Mouse (Mus musculus): Measurements from ENCODE around the gene Zfp65.
A peak's percentile ranks its signal among the peaks of the same experiment; 100 is the strongest.
"Not testable (repeated sequence)": the region's sequence is repeated elsewhere in the genome, so short reads cannot be mapped to it uniquely, and the experiment has no call there.

Gene Zfp65

DNA sequence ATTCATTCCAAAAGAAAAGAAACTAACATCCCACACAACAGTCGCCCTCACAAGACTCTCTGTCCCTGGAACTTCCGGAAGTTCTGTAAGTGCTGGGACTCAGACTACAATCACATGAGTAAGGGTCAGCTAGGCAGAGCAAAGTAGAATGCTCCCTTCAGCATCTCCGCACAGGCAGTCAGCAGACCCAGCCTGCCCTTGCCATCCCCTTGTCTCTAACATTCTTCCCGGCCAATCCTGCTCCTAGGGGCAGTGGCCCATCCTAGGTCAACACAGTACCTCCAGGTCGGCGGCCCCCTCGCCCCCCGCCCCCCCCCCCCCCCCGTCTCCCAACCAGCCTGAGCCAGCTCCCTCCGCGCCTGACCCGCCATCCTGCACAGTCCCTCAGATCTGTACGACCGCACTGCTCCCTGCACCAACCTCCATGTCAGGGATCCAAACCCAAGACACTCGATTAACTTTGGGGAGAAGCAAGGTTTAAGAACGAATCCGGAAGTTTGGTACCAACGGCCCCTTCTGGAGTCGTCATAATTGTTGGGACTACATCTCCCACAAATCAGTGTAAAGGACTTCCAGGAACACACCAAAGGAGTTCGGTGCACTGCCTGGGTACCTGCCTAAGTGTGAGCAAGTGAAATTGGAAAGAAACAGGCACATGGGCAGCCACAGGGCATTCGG is at the start of gene Zfp65:
Gene Zfp65, minus strand, starts transcription at position 533 of the 678 bp plus-strand sequence.
- DNase-seq (ENCODE audit: low read depth, low spot score) = peak; percentile 93

DNA sequence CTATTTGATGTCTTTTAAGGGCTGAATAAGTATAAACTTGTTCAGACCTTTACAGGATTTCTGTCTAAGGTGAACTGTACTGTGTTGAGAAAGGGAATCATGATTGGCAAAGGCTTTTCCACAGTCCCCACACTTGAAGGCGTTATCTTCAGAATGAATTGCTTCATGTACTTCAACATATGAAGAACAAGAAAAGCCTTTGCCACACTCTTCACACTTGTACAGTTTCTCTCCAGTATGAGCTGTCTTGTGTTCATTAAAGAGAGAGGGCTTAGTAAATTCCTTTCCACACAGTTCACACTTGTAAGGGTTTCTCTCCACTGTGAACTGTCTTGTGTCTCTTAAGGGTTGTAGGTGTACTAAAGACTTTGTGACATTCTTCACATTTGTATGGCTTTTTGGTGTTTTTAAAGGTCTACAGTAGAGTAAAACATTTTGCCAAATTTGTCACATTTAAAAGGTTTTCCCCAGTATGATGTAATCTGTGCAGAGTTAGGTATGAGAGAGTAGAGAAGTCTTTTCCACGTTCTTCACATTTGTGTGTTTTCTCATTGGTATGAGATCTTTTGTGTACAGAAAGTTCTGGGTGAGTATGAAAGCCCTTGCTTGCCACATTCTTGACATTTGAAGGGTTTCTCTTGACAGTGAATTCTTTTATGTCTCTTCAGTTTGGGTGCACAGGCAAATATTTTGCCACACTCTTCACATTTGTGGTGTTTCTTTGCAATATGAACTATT is 34.2 kb upstream of the Zfp65 start:
- no peak for DNase-seq (ENCODE audit: low read depth, low spot score)

DNA sequence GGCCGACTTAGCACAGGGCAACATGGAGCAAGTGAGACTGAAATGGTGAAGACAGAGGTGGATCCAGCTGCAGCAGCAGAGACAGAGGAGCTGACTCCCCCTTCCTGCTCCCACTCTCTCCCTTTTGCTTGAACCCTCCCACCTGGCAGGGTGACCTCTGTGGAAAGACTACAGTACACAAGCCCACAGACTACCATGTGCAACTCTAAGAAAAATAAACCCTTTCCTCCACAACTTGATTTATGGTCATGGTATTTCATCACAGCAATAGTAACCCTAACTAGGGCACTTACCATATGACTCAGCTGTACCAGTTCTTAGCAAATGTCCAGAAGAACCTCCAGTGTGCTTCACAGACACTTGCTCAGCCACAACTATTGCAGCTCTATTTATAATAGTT is 31.0 kb upstream of the Zfp65 start:
- DNase-seq (ENCODE audit: low read depth, low spot score) = no peak

DNA sequence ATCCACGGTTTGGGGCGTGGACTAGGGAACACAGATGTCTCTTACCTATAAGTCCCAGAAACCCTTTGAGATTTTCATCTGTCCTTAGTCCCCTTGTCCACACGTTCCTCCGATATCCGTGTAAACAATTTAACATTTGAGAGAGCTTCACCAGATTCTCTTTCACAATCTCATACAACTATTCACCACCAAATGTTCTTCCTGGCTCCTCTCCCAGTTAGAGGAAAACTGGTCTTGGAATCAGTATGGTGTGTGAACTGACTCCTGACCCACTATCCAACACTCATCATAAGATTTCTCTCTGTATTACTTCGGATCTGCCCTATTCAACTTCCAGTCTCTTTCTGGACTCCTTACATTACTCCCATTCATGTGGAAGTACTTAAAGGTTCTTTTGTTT is 26.8 kb upstream of the Zfp65 start:
- peak; percentile 3 for DNase-seq (ENCODE audit: low read depth, low spot score)

DNA sequence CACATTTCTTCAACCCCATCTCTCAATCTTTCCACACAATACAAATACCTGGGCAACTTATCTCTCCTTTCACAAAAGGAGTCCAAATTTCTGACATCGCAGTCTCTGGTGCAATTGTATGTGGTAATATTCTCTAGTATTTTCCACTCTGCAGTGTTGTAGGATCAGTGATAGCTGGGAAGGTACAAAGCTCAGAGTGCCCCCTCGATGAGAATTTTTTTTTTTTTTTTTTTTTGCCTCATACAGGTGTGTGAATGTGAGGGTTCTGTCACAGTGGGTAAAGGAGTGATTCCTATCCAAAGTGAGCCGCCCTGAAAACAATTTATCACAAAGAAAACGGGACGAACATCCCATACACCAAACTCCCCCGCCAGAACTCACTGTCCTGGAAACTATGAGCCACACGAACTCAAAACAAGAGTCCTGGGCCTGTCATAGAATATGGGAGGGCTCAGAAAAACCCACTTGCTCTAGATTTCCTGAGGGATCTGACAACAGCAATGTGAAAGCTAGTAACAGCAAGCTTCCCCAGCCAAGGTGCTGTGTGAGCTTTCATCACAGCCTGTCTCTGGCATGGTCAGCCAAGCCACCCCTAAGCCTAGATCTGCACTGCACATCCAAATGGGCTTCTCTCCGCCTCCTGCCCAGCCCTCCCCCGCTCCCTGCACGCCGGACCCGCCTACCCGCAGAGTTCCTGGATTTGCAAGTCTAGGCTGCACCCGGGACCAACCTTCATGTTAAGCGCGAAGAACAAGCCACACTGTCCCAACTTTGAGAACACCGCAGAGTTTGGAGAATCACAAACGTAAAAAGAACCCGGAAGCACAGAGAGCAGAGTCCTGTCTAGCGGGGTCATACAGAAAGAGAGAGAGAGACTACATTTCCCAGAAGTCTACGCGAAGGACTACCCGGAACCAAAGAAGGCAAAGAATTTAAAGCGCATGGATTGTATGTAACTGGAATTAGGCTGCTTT is 25.6 kb upstream of the Zfp65 start, which contains the start of gene Zfp85:
Gene Zfp85, minus strand, starts transcription at position 896 of the 974 bp plus-strand sequence.
- DNase-seq (ENCODE audit: low read depth, low spot score) = peak; percentile 91

DNA sequence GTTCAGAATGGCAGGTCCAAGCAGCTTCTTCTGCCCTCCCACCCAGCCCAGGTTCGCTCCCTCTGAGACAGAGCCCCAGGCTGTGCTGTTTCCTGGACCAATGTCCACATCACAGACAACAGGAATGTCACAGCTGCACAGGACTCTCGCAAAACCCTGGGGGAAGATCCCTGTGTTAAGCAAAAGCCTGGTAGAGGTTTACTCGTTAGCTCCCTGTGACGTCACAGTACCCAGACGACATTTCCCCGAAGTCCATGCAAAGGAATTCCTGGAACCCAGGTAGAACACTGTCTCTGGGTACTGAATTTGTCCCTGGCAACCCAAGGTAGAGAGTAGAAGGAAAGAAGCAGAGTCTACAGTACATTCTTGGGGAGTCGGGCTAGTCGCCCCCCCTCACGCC is 14.9 kb upstream of the Zfp65 start:
- no peak for DNase-seq (ENCODE audit: low read depth, low spot score)

DNA sequence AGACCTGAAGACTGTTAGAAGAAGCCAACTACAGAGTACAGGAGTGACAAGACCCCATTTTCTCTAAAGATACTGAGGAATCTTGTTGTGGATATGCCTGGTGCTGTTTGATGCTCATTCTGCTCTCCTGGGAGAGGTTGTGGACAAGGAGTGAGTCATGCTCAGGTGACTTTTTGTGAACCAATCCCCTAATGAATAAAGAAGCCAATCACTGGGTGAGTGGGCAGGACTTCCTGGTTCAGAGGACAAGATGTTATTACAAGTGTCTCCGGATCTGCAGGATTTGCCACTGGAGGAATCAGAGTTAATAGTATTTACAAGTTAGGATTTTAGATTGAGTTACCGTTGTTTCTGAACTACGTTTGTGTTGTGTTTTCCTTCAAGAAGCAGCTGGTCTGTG is 14.0 kb upstream of the Zfp65 start:
- DNase-seq (ENCODE audit: low read depth, low spot score) = no peak

DNA sequence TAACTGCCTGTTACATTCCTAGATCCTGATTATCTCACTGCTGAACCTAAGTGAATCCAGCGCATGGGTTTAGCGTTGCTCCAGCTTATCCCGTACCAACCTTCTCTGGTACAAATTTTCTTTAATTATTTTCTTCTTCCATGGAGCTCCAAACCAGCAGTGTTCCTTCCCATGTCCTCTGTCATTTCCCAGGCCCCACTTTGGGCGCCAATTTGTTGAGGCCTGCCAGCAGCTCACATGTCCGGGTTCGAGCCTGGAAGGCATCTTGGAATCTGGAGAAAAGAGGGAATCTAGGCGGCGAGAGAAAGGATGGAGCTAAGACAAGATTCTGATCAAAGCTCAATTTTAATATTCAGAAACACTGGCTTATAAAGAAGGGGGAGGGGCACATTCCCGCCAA is 5.4 kb upstream of the Zfp65 start:
- DNase-seq (ENCODE audit: low read depth, low spot score) = not testable (repeated sequence)

DNA sequence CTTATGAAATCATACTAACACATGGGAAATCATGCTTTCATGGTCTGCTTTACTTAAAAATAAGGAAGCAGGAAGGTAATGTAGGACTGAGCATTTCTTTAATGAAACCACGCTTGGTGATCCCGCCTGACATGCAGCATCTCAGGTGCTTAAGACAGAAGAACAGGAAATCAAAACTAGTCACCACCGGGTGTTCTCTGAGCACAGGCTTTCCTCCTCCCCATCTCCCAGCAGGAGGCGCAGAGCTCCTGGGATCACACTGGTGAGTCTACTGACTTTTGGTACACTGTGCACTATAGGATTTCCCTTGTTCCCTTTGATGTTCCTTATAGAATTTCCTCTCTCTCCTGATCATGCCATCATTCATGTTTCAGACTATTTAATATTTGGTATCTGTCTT is 468 bp upstream of the Zfp65 start:
- peak; percentile 74 for DNase-seq (ENCODE audit: low read depth, low spot score)

DNA sequence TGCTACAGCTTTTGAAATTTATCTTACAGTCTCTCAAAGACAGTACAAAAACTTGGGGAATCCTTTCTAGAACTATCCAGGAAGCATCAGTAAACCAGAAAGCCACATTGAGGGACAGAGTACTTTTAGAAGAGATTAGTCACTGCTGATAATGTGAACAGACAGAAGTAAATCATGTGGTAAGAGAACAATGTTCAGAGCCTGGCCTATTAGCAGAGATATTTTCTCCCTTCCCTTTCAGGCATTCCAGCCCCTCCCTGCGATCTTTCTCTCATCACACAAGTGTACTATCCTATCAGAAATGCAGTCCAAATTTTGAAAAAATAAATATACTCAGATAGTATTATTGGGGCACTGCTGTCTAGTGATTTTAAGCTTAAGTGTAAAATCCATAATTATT is 867 bp downstream of the Zfp65 start:
- DNase-seq (ENCODE audit: low read depth, low spot score) = peak; percentile 5

DNA sequence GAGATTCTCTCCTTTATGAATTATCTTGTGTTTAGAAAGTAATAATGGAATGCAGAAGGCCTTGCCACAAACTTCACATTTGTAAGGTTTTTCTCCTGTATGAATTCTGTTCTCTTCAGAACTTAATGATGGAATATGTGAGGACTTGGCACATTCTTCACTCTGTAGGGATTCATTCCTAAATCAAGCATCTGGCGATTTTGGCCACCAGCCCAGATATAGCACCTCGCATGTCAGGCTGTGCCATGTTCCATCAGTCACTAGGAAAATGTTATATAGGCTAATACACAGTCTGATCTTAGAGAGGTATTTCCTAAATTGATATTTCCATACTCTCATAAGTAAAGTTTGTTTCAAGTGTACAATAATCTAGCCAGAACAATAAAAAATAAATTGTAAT is 3.6 kb downstream of the Zfp65 start:
- DNase-seq (ENCODE audit: low read depth, low spot score) = peak; percentile 38

DNA sequence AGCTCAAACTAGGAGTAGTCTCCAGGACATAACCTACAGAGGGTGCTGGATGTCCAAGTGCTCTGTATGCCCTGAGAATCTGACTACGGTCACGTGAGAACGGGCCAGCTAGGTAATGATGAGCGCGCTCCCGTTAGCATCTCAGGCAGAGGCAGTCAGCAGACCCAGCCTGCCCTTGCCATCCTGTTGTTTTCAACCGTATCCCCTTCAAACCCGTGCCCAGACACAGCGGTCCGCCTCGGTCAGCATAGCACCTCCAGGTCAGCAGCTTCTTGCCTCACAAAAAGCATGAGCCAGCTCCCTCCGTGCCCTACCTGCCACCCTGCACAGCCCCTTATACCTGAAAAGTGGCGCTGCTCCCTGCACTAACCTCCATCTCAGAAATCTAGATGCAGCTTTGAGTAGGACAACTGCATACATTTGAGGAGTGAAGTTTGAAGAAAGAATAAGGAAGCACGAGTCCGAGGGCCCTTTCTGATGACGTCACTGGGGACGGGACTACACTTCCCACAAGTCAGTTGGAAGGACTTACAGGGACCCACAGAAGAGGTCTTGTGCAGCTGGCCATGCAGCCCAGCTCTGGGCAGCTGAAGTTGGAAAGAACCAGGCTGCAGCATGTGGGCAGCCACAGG is 5.0 kb downstream of the Zfp65 start:
- peak; percentile 98 for DNase-seq (ENCODE audit: low read depth, low spot score)

DNA sequence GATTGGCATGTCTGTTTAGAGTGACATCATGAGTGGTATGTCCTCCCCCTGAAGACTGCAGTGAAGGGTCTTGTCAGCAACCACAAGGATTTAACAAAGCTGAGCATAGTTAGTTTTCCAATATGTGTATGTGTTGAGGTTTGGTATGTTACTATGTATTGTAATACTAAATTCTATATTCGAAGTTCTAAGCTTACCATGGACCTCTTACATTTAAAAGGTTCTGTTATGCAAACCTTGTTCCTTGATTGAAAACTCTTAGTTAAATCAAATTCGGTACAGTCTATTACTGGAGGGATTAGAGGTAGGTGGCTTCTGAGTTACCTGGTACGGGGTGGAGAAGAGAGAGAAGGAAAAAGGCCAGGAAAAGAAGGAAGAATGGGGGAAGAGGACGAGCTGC is 42.0 kb downstream of the Zfp65 start, which contains the start of gene Zfp738:
Gene Zfp738, minus strand, starts transcription at position 101 of the 400 bp plus-strand sequence.
- DNase-seq (ENCODE audit: low read depth, low spot score) = no peak

DNA sequence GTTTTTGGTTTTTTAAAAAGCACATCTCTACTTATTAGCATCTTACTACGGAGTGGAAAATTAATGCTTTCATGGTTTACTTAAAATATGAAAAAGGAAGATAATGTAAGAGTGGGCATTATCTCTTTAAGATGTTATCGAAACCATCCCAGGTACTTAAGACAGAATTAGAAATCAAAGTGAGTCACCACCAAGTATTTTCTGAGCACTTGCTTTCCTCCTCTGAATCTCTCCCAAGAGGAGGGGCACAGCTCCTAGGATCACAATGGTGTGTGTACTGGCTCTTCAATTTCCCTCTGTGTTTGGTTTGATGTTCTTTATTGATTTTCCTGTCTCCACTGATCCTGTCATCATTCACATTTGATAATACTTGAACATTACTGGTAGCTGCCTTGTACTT is 45.1 kb downstream of the Zfp65 start:
- peak; percentile 52 for DNase-seq (ENCODE audit: low read depth, low spot score)

DNA sequence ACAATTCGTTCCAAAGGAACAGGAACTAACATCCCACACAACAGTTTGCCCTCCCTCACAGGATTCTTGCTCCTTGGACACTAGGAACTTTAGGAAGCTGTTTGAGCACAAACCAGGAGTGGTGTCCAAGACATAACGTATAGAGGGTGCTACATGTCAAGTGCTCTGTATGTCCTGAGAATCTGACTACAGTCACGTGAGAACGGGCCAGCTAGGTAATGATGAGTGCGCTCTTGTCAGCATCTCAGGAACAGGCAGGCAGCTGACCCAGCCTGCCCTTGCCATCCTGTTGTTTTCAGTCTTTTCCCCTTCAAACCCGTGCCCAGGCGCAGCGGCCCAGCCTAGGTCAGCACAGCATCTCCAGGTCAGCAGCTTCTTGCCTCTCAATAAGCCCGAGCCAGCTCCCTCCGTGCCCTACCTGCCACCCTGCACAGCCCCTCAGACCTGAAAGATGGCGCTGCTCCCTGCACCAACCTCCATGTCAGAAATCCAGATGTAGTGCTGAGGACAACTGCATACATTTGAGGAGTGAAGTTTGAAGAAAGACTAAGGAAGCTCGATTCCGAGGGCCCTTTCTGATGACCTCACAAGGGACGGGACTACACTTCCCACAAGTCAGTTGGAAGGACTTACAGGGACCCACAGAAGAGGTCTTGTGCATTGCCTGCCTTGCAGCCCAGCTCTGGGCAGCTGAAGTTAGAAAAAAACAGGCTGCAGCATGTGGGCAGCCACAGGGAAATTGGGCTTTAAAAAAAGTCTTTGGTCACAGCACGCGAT is 45.8 kb downstream of the Zfp65 start:
- DNase-seq (ENCODE audit: low read depth, low spot score) = peak; percentile 98

DNA sequence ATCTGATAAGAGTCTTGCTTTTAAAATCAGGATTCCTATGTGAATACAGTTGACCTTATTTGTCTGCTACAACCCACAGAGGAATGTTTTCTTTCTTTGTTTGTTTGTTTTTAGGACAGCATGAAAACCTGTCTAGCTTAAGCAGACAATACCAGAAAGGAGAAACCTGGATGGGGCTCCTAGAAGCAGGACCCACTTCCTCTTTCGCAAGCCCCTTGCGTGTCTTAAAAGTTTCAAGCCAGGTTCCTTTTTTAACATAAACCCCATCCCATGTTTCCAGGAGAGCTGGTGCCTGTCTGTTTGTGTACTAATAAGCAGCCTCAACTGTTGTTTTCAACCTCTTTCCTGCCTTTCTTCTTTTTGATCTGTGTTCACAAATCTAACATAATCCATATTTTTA is 54.1 kb downstream of the Zfp65 start:
- no peak for DNase-seq (ENCODE audit: low read depth, low spot score)
